Mouse (Mus musculus): ENCODE measurements around the gene Akt3. TPM values are rescaled to one million over a fixed set of nuclear protein-coding genes. Genes with fewer than 3 reads are reported as not detected.

The Akt3 gene
- polyA plus RNA-seq, 1 experiment from 2014 or later: 4.0 TPM

GRCm38 (mm10) chr1:177238368-177238767, 19.6 kb downstream of the Akt3 start:
- Histone ChIP-seq H3K27me3 (replicated peaks; ENCODE audit: insufficient read depth, low read length) (no peaks in the 10 kb centered on the region), H3K36me3 (ENCODE audit: insufficient read depth, low read length) (no peaks in the 10 kb centered on the region), H3K9me3 (ENCODE audit: low read length) (no peaks in the 10 kb centered on the region), H3K4me2 (replicated peaks; ENCODE audit: low read depth, low read length) (no peak overlapping the region), H3K9ac (replicated peaks; ENCODE audit: low read depth) (no peak overlapping the region), H3K27ac (ENCODE audit: low read length) (no peak overlapping the region), H3K4me3 (ENCODE audit: low read depth, low read length) (no peak overlapping the region), H3K4me1 (ENCODE audit: insufficient read depth, low read depth, low read length) (no peaks in the 10 kb centered on the region)
- ATAC-seq (peak; percentile 53; the same call in 1 of the 2 replicates), DNase-seq (ENCODE audit: low spot score) (no peak)
- WGBS: 55% methylated on average over 2 of the region's 2 CpGs
- TF ChIP-seq EP300 (IDR thresholded peaks at IDR 0.05) (peak; percentile 40), CTCF (IDR thresholded peaks at IDR 0.05) (no peak)

GRCm38 (mm10) chr1:177236695-177237094, 21.3 kb downstream of the Akt3 start:
- Histone ChIP-seq H3K4me1 (ENCODE audit: insufficient read depth, low read depth, low read length) (no peaks in the 10 kb centered on the region), H3K27ac (ENCODE audit: low read length) (no peak overlapping the region), H3K27me3 (replicated peaks; ENCODE audit: insufficient read depth, low read length) (no peaks in the 10 kb centered on the region), H3K4me3 (ENCODE audit: low read depth, low read length) (no peak overlapping the region), H3K4me2 (replicated peaks; ENCODE audit: low read depth, low read length) (no peak overlapping the region), H3K36me3 (ENCODE audit: insufficient read depth, low read length) (no peaks in the 10 kb centered on the region), H3K9ac (replicated peaks; ENCODE audit: low read depth) (no peak overlapping the region), H3K9me3 (ENCODE audit: low read length) (no peaks in the 10 kb centered on the region)
- no peak for ATAC-seq
- 63% methylated on average over 2 of the region's 2 CpGs for WGBS
- TF ChIP-seq CTCF (IDR thresholded peaks at IDR 0.05) (peak; percentile 23; the same call in 1 of the 2 replicates), EP300 (IDR thresholded peaks at IDR 0.05) (no peak)
- DNase-seq (ENCODE audit: low spot score): no peak

GRCm38 (mm10) chr1:177236249-177236648, 21.8 kb downstream of the Akt3 start:
- Histone ChIP-seq H3K27me3 (replicated peaks; ENCODE audit: insufficient read depth, low read length) (no peaks in the 10 kb centered on the region), H3K9ac (replicated peaks; ENCODE audit: low read depth) (no peak overlapping the region), H3K27ac (ENCODE audit: low read length) (no peak overlapping the region), H3K4me3 (ENCODE audit: low read depth, low read length) (no peak overlapping the region), H3K4me1 (ENCODE audit: insufficient read depth, low read depth, low read length) (no peaks in the 10 kb centered on the region), H3K4me2 (replicated peaks; ENCODE audit: low read depth, low read length) (no peak overlapping the region), H3K9me3 (ENCODE audit: low read length) (no peaks in the 10 kb centered on the region), H3K36me3 (ENCODE audit: insufficient read depth, low read length) (no peaks in the 10 kb centered on the region)
- ATAC-seq (no peak), DNase-seq (ENCODE audit: low spot score) (no peak)
- TF ChIP-seq CTCF (IDR thresholded peaks at IDR 0.05): no peak

GRCm38 (mm10) chr1:177234462-177234861, 23.5 kb downstream of the Akt3 start:
- no peak for TF ChIP-seq EP300 (IDR thresholded peaks at IDR 0.05)
- TF ChIP-seq CTCF (IDR thresholded peaks at IDR 0.05): no peak
- Histone ChIP-seq H3K36me3 (ENCODE audit: insufficient read depth, low read length) (no peaks in the 10 kb centered on the region), H3K4me2 (replicated peaks; ENCODE audit: low read depth, low read length) (no peak overlapping the region), H3K9me3 (ENCODE audit: low read length) (no peaks in the 10 kb centered on the region), H3K27ac (ENCODE audit: low read length) (no peak overlapping the region), H3K9ac (replicated peaks; ENCODE audit: low read depth) (no peak overlapping the region), H3K4me1 (ENCODE audit: insufficient read depth, low read depth, low read length) (no peaks in the 10 kb centered on the region), H3K4me3 (ENCODE audit: low read depth, low read length) (no peak overlapping the region), H3K27me3 (replicated peaks; ENCODE audit: insufficient read depth, low read length) (no peaks in the 10 kb centered on the region)
- 85% methylated on average over 5 of the region's 5 CpGs for whole genome bisulfite sequencing
- no peak for ATAC-seq
- no peak for DNase-seq (ENCODE audit: low spot score)

- no peaks in the 10 kb centered on the region for H3K36me3 ChIP-seq (ENCODE audit: insufficient read depth, low read length)
- no peak overlapping the region for H3K27ac ChIP-seq (ENCODE audit: low read length)
- no peak overlapping the region for H3K9ac ChIP-seq (replicated peaks; ENCODE audit: low read depth)
- peak; percentile 18 for DNase-seq (ENCODE audit: low spot score)
- no peaks in the 10 kb centered on the region for H3K9me3 ChIP-seq (ENCODE audit: low read length)
- ATAC-seq: no peak
- H3K4me1 ChIP-seq (ENCODE audit: insufficient read depth, low read depth, low read length): no peaks in the 10 kb centered on the region
- H3K27me3 ChIP-seq (replicated peaks; ENCODE audit: insufficient read depth, low read length): no peaks in the 10 kb centered on the region
- no peak overlapping the region for H3K4me2 ChIP-seq (replicated peaks; ENCODE audit: low read depth, low read length)
- H3K4me3 ChIP-seq (ENCODE audit: low read depth, low read length): no peak overlapping the region
- TF ChIP-seq EP300 (IDR thresholded peaks at IDR 0.05) (no peak), CTCF (IDR thresholded peaks at IDR 0.05) (no peak)
These were observed 26.9 kb downstream of the Akt3 start for GRCm38 (mm10) chr1:177231122-177231521.

GRCm38 (mm10) chr1:177198978-177199377, 59.0 kb downstream of the Akt3 start:
- H3K27me3 ChIP-seq (replicated peaks; ENCODE audit: insufficient read depth, low read length): no peaks in the 10 kb centered on the region
- DNase-seq (ENCODE audit: low spot score) (no peak), ATAC-seq (no peak)
- no peak overlapping the region for H3K4me2 ChIP-seq (replicated peaks; ENCODE audit: low read depth, low read length)
- no peak overlapping the region for H3K27ac ChIP-seq (ENCODE audit: low read length)
- H3K4me1 ChIP-seq (ENCODE audit: insufficient read depth, low read depth, low read length): no peaks in the 10 kb centered on the region
- H3K9ac ChIP-seq (replicated peaks; ENCODE audit: low read depth): no peak overlapping the region
- no peaks in the 10 kb centered on the region for H3K9me3 ChIP-seq (ENCODE audit: low read length)
- no peak overlapping the region for H3K4me3 ChIP-seq (ENCODE audit: low read depth, low read length)
- H3K36me3 ChIP-seq (ENCODE audit: insufficient read depth, low read length): no peaks in the 10 kb centered on the region
- WGBS: 42% methylated on average over 1 of the region's 1 CpGs
- no peak for TF ChIP-seq CTCF (IDR thresholded peaks at IDR 0.05)
- TF ChIP-seq EP300 (IDR thresholded peaks at IDR 0.05): no peak

GRCm38 (mm10) chr1:177195224-177195623, 62.8 kb downstream of the Akt3 start:
- TF ChIP-seq CTCF (IDR thresholded peaks at IDR 0.05) (peak; percentile 47), EP300 (IDR thresholded peaks at IDR 0.05) (no peak)
- ATAC-seq (no peak), DNase-seq (ENCODE audit: low spot score) (no peak)
- no peaks in the 10 kb centered on the region for H3K36me3 ChIP-seq (ENCODE audit: insufficient read depth, low read length)
- H3K4me1 ChIP-seq (ENCODE audit: insufficient read depth, low read depth, low read length): no peaks in the 10 kb centered on the region
- no peak overlapping the region for H3K4me3 ChIP-seq (ENCODE audit: low read depth, low read length)
- no peak overlapping the region for H3K27ac ChIP-seq (ENCODE audit: low read length)
- H3K4me2 ChIP-seq (replicated peaks; ENCODE audit: low read depth, low read length): no peak overlapping the region
- no peaks in the 10 kb centered on the region for H3K9me3 ChIP-seq (ENCODE audit: low read length)
- H3K27me3 ChIP-seq (replicated peaks; ENCODE audit: insufficient read depth, low read length): no peaks in the 10 kb centered on the region
- H3K9ac ChIP-seq (replicated peaks; ENCODE audit: low read depth): no peak overlapping the region
